Mouse (Mus musculus): ENCODE results near the gene Wdfy2. TPM values are rescaled to one million over a fixed set of nuclear protein-coding genes. Genes with fewer than 3 reads are reported as not detected.

Gene Wdfy2
- polyA plus RNA-seq, 1 experiment, result 2.6 TPM

- no peaks in the 10 kb centered on the region for H3K27me3 ChIP-seq (ENCODE audit: control insufficient read depth, insufficient read depth, low read length)
- H3K27ac ChIP-seq (ENCODE audit: insufficient read depth, low read depth, low read length), result no peak overlapping the region
- no peaks in the 10 kb centered on the region; the same call in 1 of the 2 replicates for H3K4me1 ChIP-seq (ENCODE audit: control insufficient read depth, insufficient read depth, insufficient read length, low read length)
- no peak overlapping the region for H3K4me3 ChIP-seq (ENCODE audit: low read depth, low read length)
- TF ChIP-seq CTCF (IDR thresholded peaks at IDR 0.05; ENCODE audit: extremely low read depth, insufficient read length, insufficient replicate concordance, low read depth, low read length) (no peak), POLR2A (IDR thresholded peaks at IDR 0.05; ENCODE audit: low read depth, low read length) (no peak)
- no peaks in the 10 kb centered on the region for H3K36me3 ChIP-seq (ENCODE audit: control insufficient read depth, insufficient read depth, low read length)
These were observed 5.0 kb downstream of the Wdfy2 start for GRCm38 (mm10) chr14:62842495-62842894.

- TF ChIP-seq POLR2A (IDR thresholded peaks at IDR 0.05; ENCODE audit: low read depth, low read length) (no peak), CTCF (IDR thresholded peaks at IDR 0.05; ENCODE audit: extremely low read depth, insufficient read length, insufficient replicate concordance, low read depth, low read length) (no peak)
- Histone ChIP-seq H3K4me3 (ENCODE audit: low read depth, low read length) (no peak overlapping the region), H3K36me3 (ENCODE audit: control insufficient read depth, insufficient read depth, low read length) (no peaks in the 10 kb centered on the region), H3K27me3 (ENCODE audit: control insufficient read depth, insufficient read depth, low read length) (no peaks in the 10 kb centered on the region), H3K27ac (ENCODE audit: insufficient read depth, low read depth, low read length) (no peak overlapping the region), H3K4me1 (ENCODE audit: control insufficient read depth, insufficient read depth, insufficient read length, low read length) (no peaks in the 10 kb centered on the region; the same call in 1 of the 2 replicates)
- WGBS, result 30% methylated on average over 2 of the region's 2 CpGs
These were observed 5.5 kb downstream of the Wdfy2 start for GRCm38 (mm10) chr14:62842976-62843375.

GRCm38 (mm10) chr14:62844226-62844625 is 6.7 kb downstream of the Wdfy2 start:
- Histone ChIP-seq H3K4me3 (ENCODE audit: low read depth, low read length) (no peak overlapping the region), H3K27me3 (ENCODE audit: control insufficient read depth, insufficient read depth, low read length) (no peaks in the 10 kb centered on the region), H3K4me1 (ENCODE audit: control insufficient read depth, insufficient read depth, insufficient read length, low read length) (no peaks in the 10 kb centered on the region; the same call in 1 of the 2 replicates), H3K36me3 (ENCODE audit: control insufficient read depth, insufficient read depth, low read length) (no peaks in the 10 kb centered on the region), H3K27ac (ENCODE audit: insufficient read depth, low read depth, low read length) (no peak overlapping the region)
- TF ChIP-seq POLR2A (IDR thresholded peaks at IDR 0.05; ENCODE audit: low read depth, low read length) (no peak), CTCF (IDR thresholded peaks at IDR 0.05; ENCODE audit: extremely low read depth, insufficient read length, insufficient replicate concordance, low read depth, low read length) (no peak)
- 79% methylated on average over 8 of the region's 8 CpGs for WGBS

GRCm38 (mm10) chr14:62845011-62845840 is 7.7 kb downstream of the Wdfy2 start:
- H3K27me3 ChIP-seq (ENCODE audit: control insufficient read depth, insufficient read depth, low read length), result no peaks in the 10 kb centered on the region
- H3K27ac ChIP-seq (ENCODE audit: insufficient read depth, low read depth, low read length), result peak overlapping the region; percentile 8; the same call in 1 of the 2 replicates
- whole genome bisulfite sequencing, result 75% methylated on average over 8 of the region's 8 CpGs
- TF ChIP-seq POLR2A (IDR thresholded peaks at IDR 0.05; ENCODE audit: low read depth, low read length), result no peak
- TF ChIP-seq CTCF (IDR thresholded peaks at IDR 0.05; ENCODE audit: extremely low read depth, insufficient read length, insufficient replicate concordance, low read depth, low read length), result no peak
- H3K36me3 ChIP-seq (ENCODE audit: control insufficient read depth, insufficient read depth, low read length), result no peaks in the 10 kb centered on the region
- no peak overlapping the region for H3K4me3 ChIP-seq (ENCODE audit: low read depth, low read length)
- no peaks in the 10 kb centered on the region; the same call in 1 of the 2 replicates for H3K4me1 ChIP-seq (ENCODE audit: control insufficient read depth, insufficient read depth, insufficient read length, low read length)

- WGBS, result 73% methylated on average over 6 of the region's 6 CpGs
- no peak for TF ChIP-seq POLR2A (IDR thresholded peaks at IDR 0.05; ENCODE audit: low read depth, low read length)
- no peak for TF ChIP-seq CTCF (IDR thresholded peaks at IDR 0.05; ENCODE audit: extremely low read depth, insufficient read length, insufficient replicate concordance, low read depth, low read length)
These were observed 13.5 kb downstream of the Wdfy2 start for GRCm38 (mm10) chr14:62850980-62851379.

GRCm38 (mm10) chr14:62852840-62853239 is 15.4 kb downstream of the Wdfy2 start:
- Histone ChIP-seq H3K4me3 (ENCODE audit: low read depth, low read length) (no peak overlapping the region), H3K4me1 (ENCODE audit: control insufficient read depth, insufficient read depth, insufficient read length, low read length) (peaks cover 3% of the 10 kb centered on the region; the same call in 1 of the 2 replicates), H3K27me3 (ENCODE audit: control insufficient read depth, insufficient read depth, low read length) (no peaks in the 10 kb centered on the region), H3K36me3 (ENCODE audit: control insufficient read depth, insufficient read depth, low read length) (no peaks in the 10 kb centered on the region), H3K27ac (ENCODE audit: insufficient read depth, low read depth, low read length) (no peak overlapping the region)
- WGBS, result 82% methylated on average over 3 of the region's 3 CpGs
- TF ChIP-seq CTCF (IDR thresholded peaks at IDR 0.05; ENCODE audit: extremely low read depth, insufficient read length, insufficient replicate concordance, low read depth, low read length) (no peak), POLR2A (IDR thresholded peaks at IDR 0.05; ENCODE audit: low read depth, low read length) (no peak)

More at GRCm38 (mm10) chr14:62850980-62851379, 13.5 kb downstream of the Wdfy2 start:
- H3K27ac ChIP-seq (ENCODE audit: insufficient read depth, low read depth, low read length), result no peak overlapping the region
- no peak overlapping the region for H3K4me3 ChIP-seq (ENCODE audit: low read depth, low read length)
- no peaks in the 10 kb centered on the region for H3K36me3 ChIP-seq (ENCODE audit: control insufficient read depth, insufficient read depth, low read length)
- no peaks in the 10 kb centered on the region for H3K27me3 ChIP-seq (ENCODE audit: control insufficient read depth, insufficient read depth, low read length)
- H3K4me1 ChIP-seq (ENCODE audit: control insufficient read depth, insufficient read depth, insufficient read length, low read length), result no peaks in the 10 kb centered on the region

- Histone ChIP-seq H3K27ac (ENCODE audit: insufficient read depth, low read depth, low read length) (no peak overlapping the region), H3K4me1 (ENCODE audit: control insufficient read depth, insufficient read depth, insufficient read length, low read length) (peaks cover 4% of the 10 kb centered on the region; the same call in 1 of the 2 replicates), H3K4me3 (ENCODE audit: low read depth, low read length) (no peak overlapping the region), H3K27me3 (ENCODE audit: control insufficient read depth, insufficient read depth, low read length) (no peaks in the 10 kb centered on the region), H3K36me3 (ENCODE audit: control insufficient read depth, insufficient read depth, low read length) (no peaks in the 10 kb centered on the region)
- WGBS, result 66% methylated on average over 18 of the region's 18 CpGs
- no peak for TF ChIP-seq CTCF (IDR thresholded peaks at IDR 0.05; ENCODE audit: extremely low read depth, insufficient read length, insufficient replicate concordance, low read depth, low read length)
These were observed 17.8 kb downstream of the Wdfy2 start for GRCm38 (mm10) chr14:62855077-62855835.

Measured in small intestine, adult 2 months (tissue).